Mouse (Mus musculus): Measurements from ENCODE around the gene Zfr2. TPM values are rescaled to one million over a fixed set of nuclear protein-coding genes. Genes with fewer than 3 reads are reported as not detected.

The Zfr2 gene
- polyA plus RNA-seq, 1 experiment from 2014 or later = 4.6 TPM

- Histone ChIP-seq H3K36me3 (replicated peaks) (peaks cover 42% of the 10 kb centered on the region), H3K4me3 (peak overlapping the region; percentile 75), H3K4me1 (peaks cover 74% of the 10 kb centered on the region), H3K27ac (replicated peaks) (no peak overlapping the region), H3K9me3 (no peaks in the 10 kb centered on the region), H3K27me3 (replicated peaks; ENCODE audit: low read depth, poor library complexity, severe bottlenecking) (peaks cover 22% of the 10 kb centered on the region)
- no peak for DNase-seq (ENCODE audit: low spot score)
- WGBS = 92% methylated on average over 6 of the region's 6 CpGs
These were observed 62.2 kb downstream of the Zfr2 start for GRCm38 (mm10) chr10:81295185-81295584.

DNA sequence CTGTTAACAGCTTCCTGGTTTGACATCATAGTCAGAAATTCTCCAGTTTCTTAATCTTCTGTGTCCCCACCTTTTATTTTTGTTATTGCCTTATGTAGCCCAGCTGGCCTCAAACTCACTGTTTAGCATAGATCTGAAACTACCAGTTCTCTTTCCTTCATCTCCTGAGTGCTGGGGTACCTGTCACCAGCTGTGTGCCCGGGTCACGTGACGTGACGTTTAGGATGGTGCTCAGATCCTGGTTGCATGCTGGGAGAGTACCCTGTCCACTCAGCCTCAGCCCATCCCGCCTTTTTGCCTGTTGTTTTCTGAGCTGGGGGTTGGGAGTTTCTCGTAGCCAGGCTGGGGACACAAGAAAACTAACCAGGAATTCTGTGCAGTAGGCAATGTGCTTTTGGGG lies 64.3 kb downstream of the Zfr2 start:
- H3K4me3 ChIP-seq = no peak overlapping the region
- peaks cover 57% of the 10 kb centered on the region for H3K36me3 ChIP-seq (replicated peaks)
- no peaks in the 10 kb centered on the region for H3K9me3 ChIP-seq
- no peak for DNase-seq (ENCODE audit: low spot score)
- 70% methylated on average over 6 of the region's 6 CpGs for WGBS
- no peak overlapping the region for H3K27ac ChIP-seq (replicated peaks)
- H3K4me1 ChIP-seq = peaks cover 81% of the 10 kb centered on the region
- peaks cover 1% of the 10 kb centered on the region; the same call in 1 of the 2 replicates for H3K27me3 ChIP-seq (replicated peaks; ENCODE audit: low read depth, poor library complexity, severe bottlenecking)

DNA sequence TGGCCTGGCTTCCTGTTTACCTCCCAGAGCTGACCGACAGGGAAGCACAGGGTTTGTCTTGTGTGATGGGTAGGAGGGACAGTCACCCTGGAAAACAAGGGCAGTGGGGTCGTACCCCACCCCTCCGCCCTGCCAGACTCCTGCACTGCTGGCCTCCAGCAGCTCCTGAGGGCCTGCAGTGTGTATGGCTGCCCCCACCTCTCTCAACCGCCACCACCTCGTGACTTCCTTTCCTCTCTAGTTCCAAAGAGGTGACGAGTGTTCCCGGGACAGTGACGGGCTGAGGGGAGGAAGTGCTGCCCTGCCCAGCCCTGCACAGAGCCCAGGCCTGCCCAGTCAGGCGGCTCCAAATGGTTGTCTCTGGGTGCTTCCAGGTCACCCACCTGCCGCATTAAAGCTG lies 64.9 kb downstream of the Zfr2 start:
- no peaks in the 10 kb centered on the region for H3K9me3 ChIP-seq
- no peak overlapping the region for H3K4me3 ChIP-seq
- 49% methylated on average over 10 of the region's 10 CpGs for WGBS
- H3K36me3 ChIP-seq (replicated peaks) = peaks cover 61% of the 10 kb centered on the region
- no peaks in the 10 kb centered on the region for H3K27me3 ChIP-seq (replicated peaks; ENCODE audit: low read depth, poor library complexity, severe bottlenecking)
- H3K4me1 ChIP-seq = peaks cover 87% of the 10 kb centered on the region
- no peak for DNase-seq (ENCODE audit: low spot score)
- H3K27ac ChIP-seq (replicated peaks) = peak overlapping the region; percentile 49; the same call in 1 of the 2 replicates

GRCm38 (mm10) chr10:81298369-81299100 lies 65.6 kb downstream of the Zfr2 start:
- Histone ChIP-seq H3K27ac (replicated peaks) (0 out of 2 replicates have a peak overlapping the region, but pooled peaks have one; percentile 3), H3K4me1 (peaks cover 87% of the 10 kb centered on the region), H3K27me3 (replicated peaks; ENCODE audit: low read depth, poor library complexity, severe bottlenecking) (no peaks in the 10 kb centered on the region), H3K36me3 (replicated peaks) (peaks cover 65% of the 10 kb centered on the region), H3K9me3 (no peaks in the 10 kb centered on the region), H3K4me3 (no peak overlapping the region)
- DNase-seq (ENCODE audit: low spot score) = no peak
- 92% methylated on average over 17 of the region's 17 CpGs for WGBS

DNA sequence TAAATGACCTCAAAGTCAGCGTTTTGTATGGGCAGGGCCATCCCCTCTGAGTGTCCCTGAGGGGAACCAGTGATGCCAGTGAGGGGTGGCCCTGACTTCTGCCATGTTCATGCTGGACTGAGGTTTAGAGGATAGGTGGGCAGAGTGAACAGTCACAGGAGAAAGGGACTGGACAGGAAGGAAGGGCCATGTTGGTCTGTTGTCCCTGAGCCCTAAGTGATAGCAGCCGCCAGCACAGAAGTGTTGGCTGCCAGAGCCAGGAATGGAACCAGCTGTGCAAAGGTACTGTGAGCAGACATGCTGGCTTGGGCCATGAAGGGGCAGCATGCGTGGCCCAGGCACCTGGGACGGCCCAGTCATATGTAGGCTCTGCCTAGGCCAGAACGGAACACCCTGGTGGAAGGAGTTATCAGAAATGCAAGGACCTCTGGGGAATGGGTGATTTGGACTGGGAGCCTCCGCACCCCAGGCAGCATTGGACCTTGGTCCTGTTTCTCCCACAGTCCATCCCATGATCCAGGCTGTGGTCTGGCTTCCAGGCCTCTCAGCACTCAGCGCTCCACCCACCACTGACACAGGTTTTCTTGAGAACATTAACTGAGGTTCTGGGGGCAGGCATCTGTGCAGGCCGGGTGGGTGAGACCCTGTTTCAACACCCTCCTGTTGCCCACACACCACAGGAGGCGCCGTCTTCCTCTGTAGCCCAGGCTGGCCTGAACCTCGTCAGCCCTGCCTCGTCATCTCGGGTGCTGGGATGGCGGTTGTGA lies 66.8 kb downstream of the Zfr2 start:
- H3K27ac ChIP-seq (replicated peaks) = peak overlapping the region; percentile 11; the same call in 1 of the 2 replicates
- H3K4me1 ChIP-seq = peaks cover 86% of the 10 kb centered on the region
- no peaks in the 10 kb centered on the region for H3K9me3 ChIP-seq
- H3K4me3 ChIP-seq = no peak overlapping the region; the same call in 1 of the 2 replicates
- H3K27me3 ChIP-seq (replicated peaks; ENCODE audit: low read depth, poor library complexity, severe bottlenecking) = no peaks in the 10 kb centered on the region
- peaks cover 60% of the 10 kb centered on the region for H3K36me3 ChIP-seq (replicated peaks)
- DNase-seq (ENCODE audit: low spot score) = no peak
- 91% methylated on average over 14 of the region's 14 CpGs for WGBS

DNA sequence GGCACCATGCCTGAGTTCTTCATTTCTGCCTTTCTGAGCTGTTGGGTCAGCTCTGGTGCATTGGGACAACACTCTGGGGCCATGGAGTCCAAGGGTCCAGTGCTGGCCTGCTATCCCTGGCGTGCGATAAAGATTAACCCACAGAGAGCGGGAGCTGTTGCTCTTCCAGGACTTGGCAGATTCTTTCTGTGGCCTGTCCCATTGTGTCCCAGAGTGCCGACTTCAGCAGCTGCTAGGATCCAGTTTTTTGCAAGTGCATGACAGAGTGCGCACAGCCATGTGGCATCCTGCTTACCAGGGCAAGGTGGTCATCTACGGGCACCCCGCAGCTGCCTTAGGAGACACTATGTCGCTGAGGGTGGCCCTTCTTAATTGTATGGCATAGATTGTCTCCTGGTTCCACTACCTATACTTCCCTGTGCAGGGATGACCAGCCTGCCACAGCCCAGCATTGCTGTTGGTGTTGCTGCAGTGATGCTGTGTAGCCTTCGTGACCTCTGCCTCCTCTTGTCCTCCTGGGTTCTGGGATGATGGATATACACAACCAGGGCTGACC lies 67.5 kb downstream of the Zfr2 start:
- Histone ChIP-seq H3K4me1 (peaks cover 79% of the 10 kb centered on the region), H3K4me3 (peak overlapping the region; percentile 4; the same call in 1 of the 2 replicates), H3K9me3 (no peaks in the 10 kb centered on the region), H3K36me3 (replicated peaks) (peaks cover 59% of the 10 kb centered on the region), H3K27ac (replicated peaks) (peak overlapping the region; percentile 11; the same call in 1 of the 2 replicates), H3K27me3 (replicated peaks; ENCODE audit: low read depth, poor library complexity, severe bottlenecking) (no peaks in the 10 kb centered on the region)
- WGBS = 86% methylated on average over 9 of the region's 9 CpGs
- no peak for DNase-seq (ENCODE audit: low spot score)

DNA sequence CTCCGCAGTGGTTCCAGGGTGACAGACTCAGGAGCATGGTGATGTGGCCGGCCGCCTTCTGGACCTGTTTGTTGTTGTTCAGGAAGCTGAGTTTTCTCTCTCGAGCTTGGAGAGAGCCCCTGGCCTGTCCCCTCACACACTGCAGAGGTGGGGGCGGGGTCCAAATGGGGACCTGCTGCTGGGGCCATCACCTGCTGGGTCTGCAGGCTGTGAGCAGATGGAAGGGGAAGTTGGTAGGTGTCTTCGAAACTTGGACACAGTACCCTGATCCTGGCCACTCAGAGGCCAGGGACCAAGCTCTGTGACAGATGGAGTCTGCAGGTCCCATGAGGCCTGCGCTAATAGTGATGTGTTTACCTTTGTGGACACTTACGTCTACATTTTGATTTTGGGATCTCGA lies 68.4 kb downstream of the Zfr2 start:
- no peaks in the 10 kb centered on the region for H3K9me3 ChIP-seq
- peaks cover 72% of the 10 kb centered on the region for H3K4me1 ChIP-seq
- H3K36me3 ChIP-seq (replicated peaks) = peaks cover 60% of the 10 kb centered on the region
- no peak overlapping the region for H3K27ac ChIP-seq (replicated peaks)
- no peak for DNase-seq (ENCODE audit: low spot score)
- 78% methylated on average over 9 of the region's 9 CpGs for WGBS
- no peak overlapping the region for H3K4me3 ChIP-seq
- no peaks in the 10 kb centered on the region for H3K27me3 ChIP-seq (replicated peaks; ENCODE audit: low read depth, poor library complexity, severe bottlenecking)

Small RNA genes lying within 50 kb of the gene (microRNA-seq; reads per million reads assigned to microRNA genes)
- 11.9 reads per million, percentile 22 among the genes with 10 or more reads in this experiment for gene Mir3057

Other genes starting within 250 kb of the Zfr2 start
- gene Gng7, start 218.2 kb upstream of the Zfr2 start, polyA plus RNA-seq (2016; fragmentation: Nextera tagmentation; extraction: Ambion mirVana) = 6.5 and 6.7 TPM in 2 replicates
- 1.4 and 1.9 TPM in 2 replicates for gene Diras1, start 207.5 kb upstream of the Zfr2 start, polyA plus RNA-seq (2016; fragmentation: Nextera tagmentation; extraction: Ambion mirVana)
- 14.0 and 16.9 TPM in 2 replicates for gene Slc39a3, start 195.7 kb upstream of the Zfr2 start, polyA plus RNA-seq (2016; fragmentation: Nextera tagmentation; extraction: Ambion mirVana)
- gene Sgta, start 173.0 kb upstream of the Zfr2 start, polyA plus RNA-seq (2016; fragmentation: Nextera tagmentation; extraction: Ambion mirVana) = 289 and 290 TPM in 2 replicates
- gene Thop1, start 163.1 kb upstream of the Zfr2 start, polyA plus RNA-seq (2016; fragmentation: Nextera tagmentation; extraction: Ambion mirVana) = 102 and 109 TPM in 2 replicates
- 0.60 TPM in 1 of 2 replicates, not detected in the other for gene Creb3l3, start 134.3 kb upstream of the Zfr2 start, polyA plus RNA-seq (2016; fragmentation: Nextera tagmentation; extraction: Ambion mirVana)
- 222 and 225 TPM in 2 replicates for gene Map2k2, start 127.2 kb upstream of the Zfr2 start, polyA plus RNA-seq (2016; fragmentation: Nextera tagmentation; extraction: Ambion mirVana)
- gene Zbtb7a, start 97.9 kb upstream of the Zfr2 start, polyA plus RNA-seq (2016; fragmentation: Nextera tagmentation; extraction: Ambion mirVana) = 10.4 and 11.7 TPM in 2 replicates
- 62.2 and 66.3 TPM in 2 replicates for gene Pias4, start 65.2 kb upstream of the Zfr2 start, polyA plus RNA-seq (2016; fragmentation: Nextera tagmentation; extraction: Ambion mirVana)
- 564 and 572 TPM in 2 replicates for gene Eef2, start 56.5 kb upstream of the Zfr2 start, polyA plus RNA-seq (2016; fragmentation: Nextera tagmentation; extraction: Ambion mirVana)
- 51.5 and 53.2 TPM in 2 replicates for gene Dapk3, start 50.1 kb upstream of the Zfr2 start, polyA plus RNA-seq (2016; fragmentation: Nextera tagmentation; extraction: Ambion mirVana)
- not detected in 2 replicates for gene 4930442H23Rik, start 49.3 kb upstream of the Zfr2 start, polyA plus RNA-seq (2016; fragmentation: Nextera tagmentation; extraction: Ambion mirVana)
- gene Nmrk2, start 31.1 kb upstream of the Zfr2 start, polyA plus RNA-seq (2016; fragmentation: Nextera tagmentation; extraction: Ambion mirVana) = not detected in 2 replicates
- 2.5 and 3.6 TPM in 2 replicates for gene Atcay, start 2.3 kb upstream of the Zfr2 start, polyA plus RNA-seq (2016; fragmentation: Nextera tagmentation; extraction: Ambion mirVana)
- gene Matk, start 19.8 kb downstream of the Zfr2 start, polyA plus RNA-seq (2016; fragmentation: Nextera tagmentation; extraction: Ambion mirVana) = 3.6 and 3.7 TPM in 2 replicates
- gene Mrpl54, start 33.8 kb downstream of the Zfr2 start, polyA plus RNA-seq (2016; fragmentation: Nextera tagmentation; extraction: Ambion mirVana) = 223 and 237 TPM in 2 replicates
- gene Apba3, start 33.8 kb downstream of the Zfr2 start, polyA plus RNA-seq (2016; fragmentation: Nextera tagmentation; extraction: Ambion mirVana) = 57.2 and 57.5 TPM in 2 replicates
- 8.9 and 9.0 TPM in 2 replicates for gene Tjp3, start 58.4 kb downstream of the Zfr2 start, polyA plus RNA-seq (2016; fragmentation: Nextera tagmentation; extraction: Ambion mirVana)
- 72.2 and 72.4 TPM in 2 replicates for gene Pip5k1c, start 59.8 kb downstream of the Zfr2 start, polyA plus RNA-seq (2016; fragmentation: Nextera tagmentation; extraction: Ambion mirVana)
- gene Cactin, start 87.9 kb downstream of the Zfr2 start, polyA plus RNA-seq (2016; fragmentation: Nextera tagmentation; extraction: Ambion mirVana) = 52.3 and 54.3 TPM in 2 replicates
- gene Tbxa2r, start 95.6 kb downstream of the Zfr2 start, polyA plus RNA-seq (2016; fragmentation: Nextera tagmentation; extraction: Ambion mirVana) = 3.1 and 3.6 TPM in 2 replicates
- not detected in 2 replicates for gene Gipc3, start 110.1 kb downstream of the Zfr2 start, polyA plus RNA-seq (2016; fragmentation: Nextera tagmentation; extraction: Ambion mirVana)
- gene Hmg20b, start 117.3 kb downstream of the Zfr2 start, polyA plus RNA-seq (2016; fragmentation: Nextera tagmentation; extraction: Ambion mirVana) = 114 and 122 TPM in 2 replicates
- 7.8 and 8.3 TPM in 2 replicates for gene Mfsd12, start 124.3 kb downstream of the Zfr2 start, polyA plus RNA-seq (2016; fragmentation: Nextera tagmentation; extraction: Ambion mirVana)
- 0.47 and 0.76 TPM in 2 replicates for gene 4930404N11Rik, start 132.7 kb downstream of the Zfr2 start, polyA plus RNA-seq (2016; fragmentation: Nextera tagmentation; extraction: Ambion mirVana)
- gene Fzr1, start 145.4 kb downstream of the Zfr2 start, polyA plus RNA-seq (2016; fragmentation: Nextera tagmentation; extraction: Ambion mirVana) = 134 and 142 TPM in 2 replicates
- gene Dohh, start 151.3 kb downstream of the Zfr2 start, polyA plus RNA-seq (2016; fragmentation: Nextera tagmentation; extraction: Ambion mirVana) = 105 and 109 TPM in 2 replicates
- gene Gm48551, start 151.3 kb downstream of the Zfr2 start, polyA plus RNA-seq (2016; fragmentation: Nextera tagmentation; extraction: Ambion mirVana) = 2.7 TPM in 2 replicates
- 1.8 and 3.1 TPM in 2 replicates for gene Gm48552, start 155.8 kb downstream of the Zfr2 start, polyA plus RNA-seq (2016; fragmentation: Nextera tagmentation; extraction: Ambion mirVana)
- gene Smim24, start 159.9 kb downstream of the Zfr2 start, polyA plus RNA-seq (2016; fragmentation: Nextera tagmentation; extraction: Ambion mirVana) = 2.0 and 2.8 TPM in 2 replicates
- 12.5 and 20.2 TPM in 2 replicates for gene Nfic, start 222.5 kb downstream of the Zfr2 start, polyA plus RNA-seq (2016; fragmentation: Nextera tagmentation; extraction: Ambion mirVana)
- gene Celf5, start 249.6 kb downstream of the Zfr2 start, polyA plus RNA-seq (2016; fragmentation: Nextera tagmentation; extraction: Ambion mirVana) = 1.2 and 2.3 TPM in 2 replicates

Measured in embryonic facial prominence, embryonic 10.5 days (tissue).